Mouse (Mus musculus): ENCODE measurements around the gene Efcab2.

DNA sequence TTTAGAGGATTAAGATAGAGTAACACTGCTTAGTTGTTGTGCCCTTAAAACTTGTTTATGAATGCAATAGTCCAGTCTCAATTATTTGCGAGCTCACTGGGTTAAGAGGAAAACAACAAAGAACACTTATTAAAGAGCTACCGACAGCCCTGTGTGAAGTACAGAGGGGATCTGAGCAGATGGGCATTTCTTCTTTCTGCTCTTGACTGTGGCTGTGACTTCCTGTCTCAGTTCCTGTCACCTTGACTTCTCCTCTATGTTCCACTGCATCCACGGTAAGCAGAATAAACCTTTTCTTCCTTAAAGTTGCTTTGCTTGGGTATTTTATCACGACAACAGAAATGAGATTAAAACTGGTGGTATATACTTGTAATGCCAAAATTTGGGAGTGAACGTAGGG is 12.9 kb upstream of the Efcab2 start:
- TF ChIP-seq GATA1 (IDR thresholded peaks at IDR 0.05; ENCODE audit: borderline replicate concordance, low read length) (no peak), FLI1 (IDR thresholded peaks at IDR 0.05; ENCODE audit: low read length) (no peak)

Measured in megakaryocyte, embryonic 14.5 days (primary cell).